Mouse (Mus musculus) CD4-positive, CD25-positive, alpha-beta regulatory T cell, adult 2 months (primary cell): ENCODE results near the gene Hjurp.

Source experiments
- DNase-seq: peaks from one replicate; pipeline ENCODE4 v3.0.0-alpha.2; 2012; ENCODE audit warnings: low read depth, low spot score

The Hjurp gene

DNA sequence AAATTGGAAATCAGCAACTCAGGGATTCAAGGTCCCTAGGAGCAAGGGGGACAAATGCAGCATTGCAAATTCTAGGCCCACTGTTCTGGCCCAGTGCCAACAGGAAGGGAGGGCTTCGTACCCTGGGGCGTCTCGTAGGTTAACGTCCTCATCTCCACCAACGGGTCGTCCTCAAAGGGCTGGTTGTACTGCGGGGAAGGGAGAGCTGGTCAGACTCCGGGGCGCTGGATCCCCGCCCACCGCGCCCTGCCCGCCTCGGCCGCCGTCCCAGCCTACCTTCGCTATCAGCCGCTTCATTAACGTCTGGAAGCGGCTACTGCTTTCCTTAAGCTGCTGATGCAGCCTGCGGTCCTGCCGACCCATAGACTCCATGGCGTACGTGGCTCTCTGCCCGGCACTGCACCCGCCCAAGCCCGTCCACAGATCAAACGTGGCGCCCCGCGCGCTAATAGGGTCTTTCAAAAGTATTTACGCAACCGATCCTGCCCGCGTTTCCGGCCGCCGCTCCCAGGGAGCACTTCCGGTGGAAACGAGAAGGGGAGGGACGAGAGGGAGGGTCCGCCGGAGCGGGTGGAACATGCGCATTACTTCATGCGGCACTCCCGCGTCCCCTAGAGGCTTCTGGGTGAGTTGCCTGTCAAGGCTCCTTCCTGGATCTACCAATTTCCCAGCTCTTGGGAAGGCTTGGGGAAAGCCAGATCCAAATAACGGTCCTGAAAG lies at the start of gene Hjurp, which contains the start of gene Trpm8:
Gene Hjurp, minus strand, starts transcription at position 536 of the 720 bp plus-strand sequence.
Gene Trpm8, plus strand, starts transcription at position 564 of the 720 bp plus-strand sequence.
- DNase-seq, result peak; percentile 100

DNA sequence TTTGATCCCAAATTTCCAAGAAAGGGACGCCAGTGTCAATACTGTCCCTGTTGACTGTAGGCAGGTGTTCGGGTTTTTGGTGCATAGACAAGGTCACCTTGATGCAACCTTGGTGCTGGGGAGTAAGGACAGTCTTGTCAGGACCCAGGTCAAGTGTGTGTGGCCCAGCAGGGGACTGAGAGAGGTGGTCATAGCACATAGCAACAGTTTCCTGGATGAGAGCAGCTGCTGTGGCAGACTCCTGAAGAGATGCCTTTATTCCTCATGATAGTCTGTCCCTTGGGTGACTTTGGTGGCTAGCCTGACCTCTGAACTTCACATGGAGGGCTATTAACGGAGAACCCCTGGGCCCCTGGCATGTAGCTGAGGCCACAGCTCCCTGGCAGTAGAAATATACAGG lies 45.7 kb upstream of the Hjurp start:
- DNase-seq, result no peak

DNA sequence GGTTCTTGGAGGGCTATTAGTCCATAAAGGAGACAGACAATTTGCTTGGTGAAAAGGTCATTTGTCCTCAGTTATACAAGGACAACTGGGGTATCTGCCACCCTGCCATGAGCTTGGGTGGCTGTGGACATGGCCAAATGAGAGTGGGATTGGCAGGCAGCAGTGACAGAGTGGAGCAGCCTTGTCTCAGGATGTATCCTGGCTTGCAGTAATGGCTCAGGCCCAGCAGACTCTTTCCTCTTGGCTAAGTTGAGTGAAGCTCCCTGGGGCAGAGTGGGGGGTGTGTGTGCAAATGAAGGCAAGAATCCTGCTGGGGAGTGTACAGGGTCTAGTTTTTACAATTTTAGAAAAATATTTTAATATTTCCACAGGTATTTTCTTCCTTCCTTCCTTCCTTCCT lies 44.7 kb upstream of the Hjurp start:
- DNase-seq, result no peak

DNA sequence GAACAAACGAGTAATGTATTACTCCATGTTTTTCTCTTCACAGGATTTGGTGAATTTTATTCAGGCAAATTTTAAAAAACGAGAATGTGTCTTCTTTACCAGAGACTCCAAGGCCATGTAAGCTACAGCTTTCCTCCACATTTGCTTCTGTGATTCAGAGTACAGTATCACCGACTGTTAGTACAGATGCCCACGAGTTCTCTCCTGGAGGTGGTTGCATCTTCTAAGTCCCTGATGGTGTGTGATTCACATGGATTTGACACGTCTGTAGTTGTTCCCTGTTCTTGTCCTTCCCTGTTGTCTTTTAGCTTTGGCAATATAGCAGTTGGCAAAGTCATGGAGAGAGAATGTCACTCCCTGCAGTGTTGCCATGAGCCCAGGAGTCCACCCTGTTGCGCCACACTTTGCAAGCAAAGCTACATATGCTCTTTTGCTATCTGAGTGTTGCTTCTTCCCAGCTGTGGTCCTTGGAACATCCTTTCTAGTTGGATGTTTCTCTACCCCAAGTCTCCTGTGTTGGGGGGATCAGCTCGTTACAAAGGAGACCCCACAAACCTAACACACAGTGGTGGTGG lies 43.5 kb upstream of the Hjurp start:
- DNase-seq, result no peak

DNA sequence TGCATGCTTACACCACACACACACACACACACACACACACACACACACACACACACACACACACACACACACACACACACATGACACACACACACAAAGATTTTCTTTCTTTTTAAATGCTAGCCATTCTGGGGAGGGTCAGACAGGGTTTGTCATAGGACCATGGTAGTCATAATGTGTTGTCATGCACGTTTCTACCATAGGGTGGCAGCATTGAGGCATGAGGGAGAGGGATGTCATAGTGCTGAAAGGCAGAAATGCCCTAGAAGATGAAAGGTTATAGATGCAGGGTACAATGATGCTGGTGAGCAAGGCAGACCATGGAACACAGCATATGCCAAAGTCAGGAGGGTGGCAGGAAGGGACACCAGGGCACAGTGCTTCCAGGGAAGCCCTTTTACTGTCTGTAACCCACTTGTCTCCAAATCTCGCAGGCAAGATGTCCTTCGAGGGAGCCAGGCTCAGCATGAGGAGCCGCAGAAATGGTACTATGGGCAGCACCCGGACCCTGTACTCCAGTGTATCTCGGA lies 41.2 kb upstream of the Hjurp start:
- DNase-seq, result peak; percentile 71

DNA sequence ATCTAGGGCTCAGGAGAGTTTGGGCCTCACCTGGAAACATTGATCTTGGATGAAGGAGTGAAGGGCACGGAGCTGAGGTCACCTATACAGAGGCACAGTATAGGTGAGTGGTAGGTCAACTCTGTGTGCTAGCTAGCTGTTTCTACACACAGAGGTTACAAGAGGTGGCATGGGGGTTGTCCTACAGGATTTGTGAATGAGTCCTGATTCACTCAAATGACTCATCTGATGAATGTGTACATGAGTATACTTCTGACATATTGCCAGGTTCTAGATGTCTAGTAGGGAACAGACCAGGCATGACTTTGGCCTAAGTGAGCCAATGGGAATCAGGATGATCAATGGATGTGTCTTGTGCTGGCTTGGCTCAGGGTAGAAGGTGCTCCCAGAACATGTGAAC lies 39.8 kb upstream of the Hjurp start:
- DNase-seq, result no peak

DNA sequence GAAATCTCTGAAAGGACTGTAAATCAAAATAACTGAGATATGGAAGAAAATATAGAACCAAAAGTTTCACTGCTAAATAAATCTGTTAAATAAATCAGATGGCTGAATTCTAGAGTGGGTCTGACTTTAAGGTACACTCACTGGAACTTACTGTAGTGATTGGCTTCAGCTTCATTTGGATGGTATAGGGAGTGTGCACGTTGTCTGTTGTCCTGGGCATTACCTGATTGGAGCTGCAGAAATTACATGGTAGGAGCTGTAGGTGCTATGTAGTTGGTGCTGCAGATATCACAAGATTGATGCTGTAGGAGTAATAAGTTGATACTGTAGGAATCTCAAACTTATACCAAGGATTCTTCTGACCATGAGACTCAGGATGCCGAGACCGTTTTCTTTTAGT lies 32.9 kb upstream of the Hjurp start:
- DNase-seq, result peak; percentile 7

DNA sequence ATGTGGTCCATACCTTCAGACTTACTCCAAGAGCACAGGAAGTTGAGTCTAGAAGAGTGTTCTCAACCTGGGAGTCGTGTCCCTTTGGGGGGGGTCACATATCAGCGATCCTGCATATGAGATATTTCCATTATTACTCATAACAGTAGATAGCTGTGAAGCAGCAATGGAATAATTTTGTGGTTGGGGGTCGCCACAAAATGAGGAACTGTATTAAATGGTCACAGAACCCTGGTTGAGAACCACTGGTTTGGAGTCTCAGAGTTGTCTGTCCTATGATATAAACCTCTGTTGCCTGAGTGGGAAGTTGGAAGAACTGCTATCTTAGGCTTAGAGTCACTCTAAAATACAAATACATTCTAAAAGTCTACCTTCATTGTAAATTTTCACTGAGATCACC lies 32.5 kb upstream of the Hjurp start:
- DNase-seq, result no peak

DNA sequence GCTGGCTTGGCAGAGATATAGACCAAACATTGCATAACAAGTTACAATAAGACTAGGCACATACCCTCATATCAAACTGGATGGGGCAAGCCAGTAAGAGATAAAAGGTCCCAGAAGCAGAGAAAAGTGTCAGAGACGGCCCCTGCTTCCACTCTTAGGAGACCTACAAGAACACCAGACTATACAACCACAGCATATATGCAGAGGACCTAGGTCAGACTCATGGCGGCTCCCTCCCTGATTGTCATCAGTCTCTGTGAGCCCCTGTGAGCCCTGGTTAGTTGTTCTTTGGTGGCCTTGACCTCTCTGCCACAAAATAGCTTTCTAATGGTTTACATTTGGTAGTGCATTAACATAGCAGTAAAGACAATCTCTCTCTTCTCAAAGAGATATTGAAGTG lies 31.6 kb upstream of the Hjurp start:
- peak; percentile 7 for DNase-seq

DNA sequence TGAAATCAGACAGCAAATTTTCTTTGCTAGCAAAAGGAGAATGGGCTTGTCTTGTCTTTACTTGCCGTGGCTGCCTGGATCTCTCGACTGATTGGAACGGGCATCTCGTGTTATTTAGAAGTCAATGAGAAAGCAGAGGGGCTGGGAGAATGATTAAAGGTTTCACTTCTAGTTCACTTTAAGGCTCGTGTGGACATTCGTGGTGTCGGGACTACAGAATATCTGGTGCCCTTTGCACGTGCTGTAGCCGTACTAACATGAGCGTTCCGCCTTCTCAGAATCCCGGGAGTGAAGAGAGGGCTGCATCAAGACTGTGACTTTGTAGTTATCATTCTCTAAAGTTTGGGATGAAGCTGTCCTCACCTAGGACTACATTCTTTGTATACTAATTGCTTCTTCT lies 29.7 kb upstream of the Hjurp start:
- DNase-seq, result peak; percentile 7

DNA sequence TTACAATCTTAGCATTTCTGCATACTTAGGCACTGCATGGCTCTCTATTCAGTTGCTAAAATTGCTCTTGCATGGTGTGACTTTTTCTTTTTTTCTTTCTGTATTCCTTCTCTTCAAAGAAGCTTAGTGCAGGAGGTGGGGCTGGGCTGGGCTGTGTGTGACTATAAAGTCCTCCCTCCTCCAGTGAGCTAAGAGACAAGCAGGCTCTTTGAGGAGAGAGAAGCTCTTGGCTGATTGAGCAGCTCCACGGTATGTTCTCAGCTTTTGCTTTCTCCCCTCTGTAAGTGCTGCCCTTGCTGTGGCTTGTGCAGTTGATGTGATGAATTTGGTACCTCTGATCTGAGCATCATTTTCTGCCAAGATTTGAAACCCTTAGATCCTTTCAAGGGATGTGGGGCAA lies 29.1 kb upstream of the Hjurp start:
- DNase-seq, result peak; percentile 8

DNA sequence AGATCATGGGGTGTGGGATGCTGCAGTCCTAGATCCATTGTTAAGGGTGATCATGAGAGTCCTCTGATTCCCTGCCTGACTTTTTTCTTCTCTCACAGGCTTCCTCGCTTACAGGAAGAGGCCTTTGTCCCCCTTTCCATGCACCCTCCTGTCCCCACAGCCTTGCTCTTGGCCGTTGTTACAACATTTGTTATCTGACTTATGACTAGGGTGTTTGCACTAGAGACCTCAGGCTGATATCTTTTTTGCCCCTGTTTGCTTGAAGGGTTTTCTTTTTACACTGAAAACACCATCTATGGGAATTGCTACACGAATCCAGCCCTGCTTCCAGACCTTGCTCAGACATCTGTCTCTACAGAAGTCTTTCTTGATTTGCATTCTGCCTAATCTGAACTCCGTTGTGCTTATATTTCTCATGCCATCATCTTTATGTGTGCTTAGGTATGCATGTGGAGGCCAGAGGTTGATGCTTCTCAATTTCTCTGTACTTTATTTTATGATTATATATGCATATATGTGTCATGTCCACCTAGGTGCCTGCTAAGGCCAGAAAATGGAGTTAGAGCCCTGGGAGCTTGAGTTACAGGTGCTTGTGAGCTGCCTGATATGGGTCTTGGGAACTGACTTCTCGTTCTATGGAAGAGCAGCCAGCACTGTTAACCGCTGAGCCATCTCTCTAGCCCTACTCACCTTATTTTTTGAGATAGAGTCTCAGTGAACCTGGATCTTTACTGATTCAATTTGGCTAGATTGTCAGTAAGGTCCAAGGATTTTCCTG lies 27.8 kb upstream of the Hjurp start:
- peak; percentile 4 for DNase-seq

DNA sequence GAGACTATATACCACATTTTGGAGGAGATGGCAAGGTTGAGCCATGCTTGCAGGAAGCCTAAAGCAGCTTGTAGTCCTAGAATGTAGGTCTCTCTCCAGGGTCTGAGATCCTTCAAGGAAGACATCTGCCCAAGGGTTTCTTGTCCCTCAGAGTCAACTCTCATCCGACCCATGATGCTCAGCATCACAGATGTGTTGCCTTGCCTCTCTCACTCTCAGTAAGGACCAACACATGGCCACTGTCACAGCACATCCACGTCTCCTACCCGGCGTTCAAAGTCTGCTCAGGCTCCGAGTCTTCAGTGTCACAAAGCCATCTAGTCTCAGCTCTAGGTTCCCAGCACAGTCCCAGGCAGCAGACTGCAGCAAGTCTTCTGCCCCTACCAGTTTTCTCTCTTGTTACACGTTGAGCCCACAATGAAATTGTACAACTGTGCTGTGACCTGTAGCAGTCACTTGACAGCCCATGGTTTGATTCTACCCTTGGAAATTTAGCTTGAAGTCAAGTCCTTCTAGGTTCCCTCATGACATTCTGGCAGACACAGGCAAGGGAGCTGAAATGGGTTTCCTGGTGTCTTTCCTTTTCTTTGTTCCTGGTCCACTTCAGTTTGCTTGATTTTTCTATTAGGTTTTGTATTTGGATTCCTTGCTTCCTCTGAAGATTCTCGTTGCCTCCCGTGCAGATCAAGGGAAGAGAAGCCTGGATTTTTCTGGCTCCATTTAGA lies 27.0 kb upstream of the Hjurp start:
- peak; percentile 17 for DNase-seq

DNA sequence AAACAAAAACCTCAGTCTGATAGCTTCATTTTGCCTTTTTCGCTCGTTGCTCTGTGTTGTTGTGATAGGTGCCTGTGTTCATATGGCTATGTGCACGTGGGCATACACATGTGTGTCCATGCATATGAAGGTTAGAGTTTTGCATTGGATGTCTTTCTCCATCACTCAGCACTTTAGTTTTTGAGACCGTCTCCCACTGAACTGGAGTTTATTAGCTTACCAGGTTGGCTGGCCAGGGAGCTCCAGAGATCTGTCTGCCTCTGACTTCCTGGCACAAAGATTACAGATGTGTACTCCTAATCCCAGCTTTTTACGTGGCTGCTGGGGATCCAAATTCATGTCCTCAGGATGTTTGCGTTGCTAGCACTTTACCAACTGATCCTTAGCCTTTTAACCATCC lies 26.3 kb upstream of the Hjurp start:
- DNase-seq, result peak; percentile 7

DNA sequence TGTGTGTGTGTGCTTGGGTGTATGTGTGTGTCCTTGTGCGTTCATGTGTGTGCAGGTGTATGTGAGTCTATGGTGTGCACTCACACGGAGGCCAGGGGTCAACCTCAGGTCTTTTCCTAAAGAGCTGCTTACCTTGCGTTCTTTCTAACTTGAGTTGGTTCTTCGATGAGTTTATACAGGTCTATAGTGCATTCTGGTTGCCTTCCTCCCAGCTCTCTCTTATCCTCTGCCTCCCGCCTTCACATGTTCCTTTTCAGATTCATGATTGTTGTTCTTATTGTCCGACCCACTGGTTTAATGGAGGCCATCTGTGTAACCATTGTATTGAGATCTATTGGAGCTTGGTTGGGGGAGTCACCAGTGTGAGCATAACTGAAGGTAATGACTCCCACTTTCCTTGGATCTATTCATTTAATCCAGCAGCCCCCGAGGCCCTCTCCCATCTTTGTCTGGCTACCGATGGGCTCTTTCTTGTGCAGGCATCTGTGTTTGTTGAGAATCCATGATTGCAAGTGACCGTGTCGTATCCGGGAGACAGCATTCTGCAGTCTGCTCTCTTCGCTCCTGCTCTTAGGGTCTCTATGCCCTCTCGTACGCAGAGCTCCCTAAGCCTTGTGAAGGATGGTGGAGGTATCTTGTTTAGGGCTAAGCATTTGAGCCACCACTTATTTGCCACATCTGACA lies 24.8 kb upstream of the Hjurp start:
- peak; percentile 10 for DNase-seq

DNA sequence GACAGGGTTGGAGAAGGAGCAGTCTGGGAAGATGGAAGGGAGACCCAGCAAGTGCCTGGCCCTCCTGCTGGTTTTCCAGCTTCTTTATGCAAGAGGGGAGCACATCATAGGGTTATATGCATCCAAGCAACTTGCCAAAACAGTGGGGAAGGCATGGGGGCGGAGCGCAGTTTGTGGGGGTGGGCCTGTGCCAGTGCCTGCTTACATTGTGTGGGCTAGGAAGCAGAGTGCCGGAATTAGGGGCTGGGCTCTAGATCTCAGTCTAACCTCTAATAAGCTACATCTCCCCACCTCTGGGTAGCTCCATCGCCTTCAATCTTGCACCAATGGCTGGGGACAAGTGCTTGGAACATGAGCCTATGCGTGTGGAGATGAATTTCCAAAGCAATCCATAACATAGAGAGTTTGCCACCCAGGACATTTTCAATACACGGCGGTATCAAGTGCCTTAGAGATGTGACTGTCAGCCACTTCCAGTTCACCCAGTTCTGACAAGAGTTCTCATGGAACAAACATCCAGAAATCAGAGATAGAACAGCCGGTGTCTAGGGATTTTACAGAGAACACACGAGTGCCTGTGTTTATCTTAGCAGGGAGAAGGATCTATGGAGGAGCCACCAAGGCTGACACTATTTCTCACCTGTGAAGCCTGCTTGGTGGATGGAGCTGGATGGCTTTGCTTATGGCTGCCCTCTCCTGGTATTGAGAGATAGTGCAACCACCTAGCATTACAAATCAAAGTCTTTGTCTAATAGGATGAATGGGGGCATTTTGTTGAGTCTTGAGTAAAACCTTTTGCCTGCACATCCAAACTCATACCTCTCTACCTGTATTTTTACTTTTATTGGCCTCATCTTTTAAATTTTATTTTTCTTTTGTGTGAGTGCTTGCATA lies 23.9 kb upstream of the Hjurp start:
- DNase-seq, result peak; percentile 42

DNA sequence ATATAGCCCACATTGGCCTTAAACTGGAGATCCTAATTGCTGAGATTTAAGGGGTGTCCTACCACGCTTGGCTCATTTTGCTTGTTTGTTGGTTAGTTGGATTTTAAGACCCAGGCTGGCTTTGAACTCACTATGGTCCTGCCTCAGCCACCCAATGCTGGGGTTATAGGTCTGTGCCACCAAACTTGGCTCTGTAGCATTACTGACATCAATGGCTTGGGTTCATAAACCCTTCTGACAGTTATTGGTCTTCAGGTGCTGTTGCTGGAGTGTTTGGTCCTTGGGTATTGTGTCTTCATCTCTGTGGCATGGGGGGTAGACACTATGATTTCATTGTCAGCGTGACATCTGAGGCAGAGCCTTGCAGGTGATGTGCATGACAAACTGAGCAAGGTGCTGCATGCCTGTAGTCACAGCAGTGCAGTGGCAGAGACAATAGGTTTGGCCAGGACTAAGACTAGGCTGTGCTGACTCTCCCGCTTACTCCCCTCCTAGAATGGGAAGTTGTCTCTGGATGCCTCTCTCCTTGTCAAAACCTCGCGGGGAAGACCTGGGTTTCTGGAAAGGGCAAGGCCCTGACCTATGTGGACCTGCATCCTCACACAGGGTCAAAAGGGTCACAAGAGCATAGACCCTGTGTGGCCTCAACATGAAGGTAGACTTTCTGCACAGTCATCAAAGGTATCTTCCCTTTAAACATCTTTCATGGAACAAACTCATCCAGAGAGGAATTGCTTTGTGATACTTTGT lies 23.0 kb upstream of the Hjurp start:
- DNase-seq, result peak; percentile 18

DNA sequence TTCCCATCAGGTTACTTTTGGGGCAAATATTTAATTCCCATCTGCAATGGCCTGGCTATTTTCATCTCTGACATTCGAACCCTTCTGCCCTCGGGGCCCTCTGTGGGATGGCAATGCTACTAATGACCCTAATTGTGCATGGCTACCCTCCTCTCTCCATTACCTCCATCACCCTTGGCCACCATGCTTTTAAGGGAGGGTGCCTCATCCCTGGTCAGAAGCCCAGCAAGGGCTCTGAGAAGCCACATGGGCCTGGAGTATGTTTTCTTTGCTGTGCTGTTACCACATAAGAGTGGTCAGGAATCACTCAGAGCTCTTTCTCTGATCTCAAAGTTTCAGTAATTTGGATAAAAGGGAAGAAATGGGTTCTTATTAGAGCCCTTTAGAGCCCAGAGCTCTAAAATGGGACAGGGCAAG lies 22.1 kb upstream of the Hjurp start:
- peak; percentile 10 for DNase-seq
